Mouse (Mus musculus) adrenal gland, postnatal 25 days (tissue): ENCODE results near the gene Hs3st3a1. TPM values are rescaled to one million over a fixed set of nuclear protein-coding genes. Genes with fewer than 3 reads are reported as not detected.

Experiments
- DNase-seq: peaks from one replicate; pipeline ENCODE4 v3.0.0; 2021; ENCODE audit warnings: mixed read lengths
- total RNA-seq: library from RNA; stranded (reverse); gene quantifications from 2 replicates; pipeline ENCODE4 v1.2.3, GENCODE M21; 2021

Hs3st3a1 gene
- total RNA-seq, 1 experiment from 2014 or later = 0.15 TPM

- no peak for DNase-seq
Measured at GRCm38 (mm10) chr11:64489587-64490433, 54.7 kb downstream of the Hs3st3a1 start.

- DNase-seq = no peak
Measured at GRCm38 (mm10) chr11:64494448-64494847, 59.3 kb downstream of the Hs3st3a1 start.

GRCm38 (mm10) chr11:64495935-64496334, 60.8 kb downstream of the Hs3st3a1 start:
- DNase-seq = no peak

- DNase-seq = no peak
Measured at GRCm38 (mm10) chr11:64496677-64497076, 61.5 kb downstream of the Hs3st3a1 start.

- DNase-seq = no peak
Measured at GRCm38 (mm10) chr11:64500536-64501112, 65.5 kb downstream of the Hs3st3a1 start.

GRCm38 (mm10) chr11:64503040-64503439, 67.9 kb downstream of the Hs3st3a1 start:
- DNase-seq = no peak

GRCm38 (mm10) chr11:64505924-64506323, 70.8 kb downstream of the Hs3st3a1 start:
- DNase-seq = no peak

- DNase-seq = no peak
Measured at GRCm38 (mm10) chr11:64507024-64507423, 71.9 kb downstream of the Hs3st3a1 start.

- no peak for DNase-seq
Measured at GRCm38 (mm10) chr11:64509106-64509505, 74.0 kb downstream of the Hs3st3a1 start.

GRCm38 (mm10) chr11:64512301-64512700, 77.2 kb downstream of the Hs3st3a1 start:
- DNase-seq = no peak

GRCm38 (mm10) chr11:64513419-64513818, 78.3 kb downstream of the Hs3st3a1 start:
- no peak for DNase-seq

- no peak for DNase-seq
Measured at GRCm38 (mm10) chr11:64516712-64517589, 81.8 kb downstream of the Hs3st3a1 start.

- DNase-seq = no peak
Measured at GRCm38 (mm10) chr11:64518146-64518841, 83.2 kb downstream of the Hs3st3a1 start.

GRCm38 (mm10) chr11:64523993-64524570, 89.0 kb downstream of the Hs3st3a1 start:
- DNase-seq = no peak

- no peak for DNase-seq
Measured at GRCm38 (mm10) chr11:64537230-64537629, 102.1 kb downstream of the Hs3st3a1 start.

- DNase-seq = no peak
Measured at GRCm38 (mm10) chr11:64541866-64542265, 106.7 kb downstream of the Hs3st3a1 start.

GRCm38 (mm10) chr11:64542335-64542734, 107.2 kb downstream of the Hs3st3a1 start:
- no peak for DNase-seq

- no peak for DNase-seq
Measured at GRCm38 (mm10) chr11:64543181-64543641, 108.1 kb downstream of the Hs3st3a1 start.

GRCm38 (mm10) chr11:64544236-64544635, 109.1 kb downstream of the Hs3st3a1 start:
- no peak for DNase-seq

GRCm38 (mm10) chr11:64549380-64549779, 114.2 kb downstream of the Hs3st3a1 start:
- DNase-seq = no peak

- DNase-seq = no peak
Measured at GRCm38 (mm10) chr11:64549955-64550354, 114.8 kb downstream of the Hs3st3a1 start.

- no peak for DNase-seq
Measured at GRCm38 (mm10) chr11:64558282-64558681, 123.2 kb downstream of the Hs3st3a1 start.
